In the genomic region with DNA sequence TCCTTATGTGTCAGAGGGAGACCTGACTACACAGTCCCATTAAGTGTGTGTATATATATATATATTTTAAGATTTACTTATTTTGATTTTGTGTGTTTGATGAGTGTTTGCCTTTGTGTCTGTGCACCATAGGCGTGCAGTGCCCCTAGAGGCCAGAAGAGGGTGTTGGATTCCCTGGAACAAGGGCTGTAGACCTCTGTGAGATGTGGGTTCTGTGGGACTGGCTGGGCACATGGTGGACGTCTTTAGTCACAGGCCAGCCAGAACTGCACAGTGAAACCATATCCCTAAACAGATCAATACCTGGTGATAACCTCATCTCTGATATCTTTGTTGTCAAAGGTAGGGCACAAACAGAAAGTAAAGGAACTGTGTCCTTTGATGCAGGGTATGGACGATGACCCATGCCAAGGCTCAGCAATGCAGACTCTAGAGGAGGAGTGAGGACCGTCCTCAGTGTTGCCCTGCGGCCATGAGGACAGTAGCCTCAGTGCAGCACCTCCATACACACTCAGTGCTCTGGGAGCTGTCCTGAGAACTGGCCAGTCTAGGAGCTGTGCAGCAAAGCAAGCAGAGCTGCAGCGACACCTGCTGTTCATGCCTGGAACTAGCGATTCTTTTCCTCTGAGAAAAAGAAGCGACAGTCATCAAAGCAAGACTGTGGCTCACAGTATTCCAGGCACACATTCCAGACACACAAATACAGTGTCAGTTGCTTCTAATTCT, we compare ENCODE assay signal across 9 mouse cellular contexts. TPM values are rescaled to one million over a fixed set of nuclear protein-coding genes. Genes with fewer than 3 reads are reported as not detected.
A peak's percentile ranks its signal among the peaks of the same experiment; 100 is the strongest.
DNase-seq lines count a peak whose midpoint lies in the region; ATAC-seq and TF ChIP-seq lines count a peak whose summit lies in the region.
"Had no signal": no experiment of that assay in that cellular context is flagged by ENCODE, and none has a peak within 500 bp of the region (broad histone marks: within the 10 kb centered on the region; RNA-seq: fewer than 3 reads in every experiment).

No protein-coding gene starts in this region.

- no peak overlapping the region for H3K27ac ChIP-seq in heart, embryonic 15.5 days
- no peak overlapping the region for H3K27ac ChIP-seq in lung, embryonic 14.5 days (ENCODE audit: low read depth)

- 68% methylated on average over 8 of the region's 8 CpGs for WGBS in heart, embryonic 15.5 days
- WGBS in lung, embryonic 14.5 days, result 68% methylated on average over 8 of the region's 8 CpGs

- H3K4me3 ChIP-seq in heart, embryonic 15.5 days, result no peak overlapping the region
- H3K4me3 ChIP-seq in lung, embryonic 14.5 days (ENCODE audit: low read depth, low read length), result no peak overlapping the region
- H3K4me3 ChIP-seq: erythroblast, embryonic 14.5 days had no signal

- H3K4me1 ChIP-seq in heart, embryonic 15.5 days (replicated peaks), result peaks cover 10% of the 10 kb centered on the region; the same call in 1 of the 2 replicates
- no peaks in the 10 kb centered on the region for H3K4me1 ChIP-seq in lung, embryonic 14.5 days (ENCODE audit: insufficient read depth)

- H3K4me2 ChIP-seq in heart, embryonic 15.5 days, result no peak overlapping the region
- H3K4me2 ChIP-seq in lung, embryonic 14.5 days, result no peak overlapping the region

- no peak overlapping the region for H3K9ac ChIP-seq in heart, embryonic 15.5 days
- no peak overlapping the region for H3K9ac ChIP-seq in lung, embryonic 14.5 days

- ATAC-seq in heart, embryonic 15.5 days (replicated peaks; ENCODE audit: insufficient number of reproducible peaks, insufficient read depth, low FRiP score, low read depth), result peak; percentile 65; the same call in 1 of the 2 replicates
- ATAC-seq in lung, embryonic 14.5 days (ENCODE audit: insufficient read depth), result peak; percentile 69

- peaks cover 26% of the 10 kb centered on the region for H3K36me3 ChIP-seq in heart, embryonic 15.5 days
- peaks cover 38% of the 10 kb centered on the region for H3K36me3 ChIP-seq in lung, embryonic 14.5 days (ENCODE audit: insufficient read depth)

- TF ChIP-seq CTCF in lung, embryonic 14.5 days (IDR thresholded peaks at IDR 0.05; ENCODE audit: low read depth), result peak; percentile 85

- H3K9me3 ChIP-seq in heart, embryonic 15.5 days (replicated peaks), result no peaks in the 10 kb centered on the region
- H3K9me3 ChIP-seq in lung, embryonic 14.5 days (ENCODE audit: low read depth, low read length), result no peaks in the 10 kb centered on the region; the same call in none of the 2 replicates

- DNase-seq in 416B (ENCODE audit: low read depth) (peak; percentile 78), adipocyte (ENCODE audit: low spot score) (peak; percentile 79)
- DNase-seq in embryo, embryonic 10.5 days (ENCODE audit: low spot score), result peak; percentile 85
- peak; percentile 58 to 80 for DNase-seq in kidney, postnatal 25 days
- DNase-seq in lung, embryonic 14.5 days, result peak; percentile 85
- peak; percentile 54 for DNase-seq in retina, adult 2 months (ENCODE audit: low read depth, low spot score)
- DNase-seq in thymus, postnatal 25 days, result peak; percentile 54

- H3K27me3 ChIP-seq in heart, embryonic 15.5 days, result no peaks in the 10 kb centered on the region
- no peaks in the 10 kb centered on the region for H3K27me3 ChIP-seq in lung, embryonic 14.5 days (ENCODE audit: insufficient read depth, low read length)

RNA-seq across cellular contexts. Expression of gene Spdef, which starts 40.2 kb away (rescaled TPM):
- 0.25 and 0.28 TPM in 2 replicates for polyA plus RNA-seq in heart, embryonic 15.5 days (2015; fragmentation: Nextera tagmentation; extraction: Ambion mirVana)
- 0.88 and 1.1 TPM in 2 replicates for polyA plus RNA-seq in lung, embryonic 14.5 days (2014; fragmentation: Nextera tagmentation; extraction: Ambion mirVana)
- polyA plus RNA-seq: erythroblast, embryonic 14.5 days had no signal

RNA-seq across cellular contexts. Expression of gene D17Wsu92e, which starts 51.5 kb away (rescaled TPM):
- 11.9 and 14.1 TPM in 2 replicates for polyA plus RNA-seq in heart, embryonic 15.5 days (2015; fragmentation: Nextera tagmentation; extraction: Ambion mirVana)
- 19.5 and 20.3 TPM in 2 replicates for polyA plus RNA-seq in lung, embryonic 14.5 days (2014; fragmentation: Nextera tagmentation; extraction: Ambion mirVana)
